Mouse (Mus musculus): ENCODE data around the gene Gfod1.

DNA sequence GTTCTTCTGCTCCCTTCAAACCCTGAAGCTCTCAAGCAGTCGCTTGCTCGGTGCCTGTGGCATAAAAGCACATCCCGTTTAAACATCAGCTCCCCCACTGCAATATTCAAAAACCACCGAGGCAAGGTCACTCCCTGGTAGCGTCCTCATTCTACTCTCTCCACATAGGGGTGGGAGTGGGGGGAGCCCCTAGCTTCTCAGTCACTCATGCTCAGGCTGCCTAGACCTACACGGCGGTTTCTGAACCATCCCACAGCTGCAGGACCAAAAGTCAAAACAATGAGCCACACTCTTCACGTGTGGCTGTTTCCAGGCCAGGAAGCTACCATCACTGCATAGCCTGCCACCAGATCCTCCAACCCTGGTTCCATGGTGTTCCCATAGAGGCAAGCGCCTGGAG, 53.9 kb downstream of the Gfod1 start:
- TF ChIP-seq CTCF (IDR thresholded peaks at IDR 0.05; ENCODE audit: borderline replicate concordance, insufficient read depth, low read length): no peak
- no peak for TF ChIP-seq POLR2A (IDR thresholded peaks at IDR 0.05; ENCODE audit: low read depth, low read length)

Data from embryonic fibroblast, embryonic 13.5 days (primary cell).